Mouse (Mus musculus) kidney, adult 9 months (tissue): ENCODE measurements around the gene Gm5891.
"Not testable (repeated sequence)": the region's sequence is repeated elsewhere in the genome, so short reads cannot be mapped to it uniquely, and the experiment has no call there.

ENCODE experiments used
- DNase-seq: peaks from one replicate; pipeline ENCODE4 v3.0.0; 2022

Gene Gm5891

GRCm38 (mm10) chr7:21921191-21921590 lies at the start of gene Gm5891:
Gene Gm5891 (minus strand): TSS chr7:21921291.
- DNase-seq: not testable (repeated sequence)
